Mouse (Mus musculus): ENCODE results near the gene Pkd1.

Gene Pkd1

DNA sequence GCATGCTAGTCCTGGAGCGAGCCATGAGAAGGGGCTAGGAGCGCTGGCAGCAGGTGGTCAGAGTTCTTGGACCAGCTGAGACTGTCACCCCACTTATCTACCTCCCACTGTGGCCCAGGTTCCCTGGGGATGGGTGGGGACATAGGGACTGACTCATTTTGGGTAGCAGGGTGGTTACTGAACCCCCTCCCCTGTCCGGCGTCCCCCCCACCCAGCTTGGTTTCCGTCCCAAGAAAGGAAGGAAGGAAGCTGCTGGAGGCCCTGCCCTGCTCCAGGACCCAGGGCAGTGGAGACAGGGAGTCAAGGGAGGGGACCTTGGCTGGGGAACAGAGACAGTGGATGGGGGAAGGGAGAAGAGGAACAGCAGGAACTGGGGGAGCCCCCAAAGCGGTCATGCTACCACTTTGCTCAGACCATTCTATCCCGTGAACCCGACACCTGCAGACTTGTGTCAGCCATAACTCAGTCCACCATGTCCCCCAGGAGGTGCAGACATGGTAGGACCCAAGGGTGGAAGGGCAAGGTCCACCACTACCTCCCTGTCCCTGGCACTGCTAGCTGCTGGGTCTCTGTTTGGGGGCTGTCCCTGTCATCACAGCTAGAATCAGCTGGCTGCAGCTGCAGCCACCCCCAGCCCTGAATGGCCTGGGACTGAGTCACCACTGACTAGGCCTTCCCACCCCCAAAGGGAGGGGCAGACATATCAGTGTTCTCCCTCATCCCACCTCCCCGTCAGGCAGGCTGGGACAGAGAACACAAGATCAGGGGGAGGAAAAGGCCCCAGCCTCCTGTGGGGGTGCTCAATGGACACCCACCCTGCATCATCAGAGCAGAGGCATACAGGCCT lies 95.5 kb downstream of the Pkd1 start:
- DNase-seq (ENCODE audit: low spot score in 2 of 2), result no peak

DNA sequence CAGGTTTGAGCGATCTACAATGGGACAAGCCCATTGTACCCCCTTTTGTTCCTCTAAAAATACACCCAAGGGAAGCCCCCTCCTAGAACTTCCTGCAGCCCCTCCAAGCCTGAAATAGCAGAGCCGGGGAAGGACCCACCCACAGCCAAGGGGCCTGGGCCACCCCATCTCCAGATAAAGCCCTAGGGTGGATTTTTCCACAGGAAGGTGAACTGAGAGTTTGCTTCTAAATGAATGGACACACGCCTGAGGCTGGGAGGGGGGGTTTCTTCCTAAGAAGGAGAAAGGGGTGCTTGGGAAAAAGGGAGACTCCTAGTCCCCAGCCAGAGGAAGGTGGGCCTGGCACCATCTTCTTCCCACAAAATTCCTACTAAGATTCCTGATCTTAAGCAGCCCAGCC lies 96.3 kb downstream of the Pkd1 start:
- no peak for DNase-seq (ENCODE audit: low spot score in 2 of 2)
